Mouse (Mus musculus): Measurements from ENCODE around the gene Antxr2.

Gene Antxr2

DNA sequence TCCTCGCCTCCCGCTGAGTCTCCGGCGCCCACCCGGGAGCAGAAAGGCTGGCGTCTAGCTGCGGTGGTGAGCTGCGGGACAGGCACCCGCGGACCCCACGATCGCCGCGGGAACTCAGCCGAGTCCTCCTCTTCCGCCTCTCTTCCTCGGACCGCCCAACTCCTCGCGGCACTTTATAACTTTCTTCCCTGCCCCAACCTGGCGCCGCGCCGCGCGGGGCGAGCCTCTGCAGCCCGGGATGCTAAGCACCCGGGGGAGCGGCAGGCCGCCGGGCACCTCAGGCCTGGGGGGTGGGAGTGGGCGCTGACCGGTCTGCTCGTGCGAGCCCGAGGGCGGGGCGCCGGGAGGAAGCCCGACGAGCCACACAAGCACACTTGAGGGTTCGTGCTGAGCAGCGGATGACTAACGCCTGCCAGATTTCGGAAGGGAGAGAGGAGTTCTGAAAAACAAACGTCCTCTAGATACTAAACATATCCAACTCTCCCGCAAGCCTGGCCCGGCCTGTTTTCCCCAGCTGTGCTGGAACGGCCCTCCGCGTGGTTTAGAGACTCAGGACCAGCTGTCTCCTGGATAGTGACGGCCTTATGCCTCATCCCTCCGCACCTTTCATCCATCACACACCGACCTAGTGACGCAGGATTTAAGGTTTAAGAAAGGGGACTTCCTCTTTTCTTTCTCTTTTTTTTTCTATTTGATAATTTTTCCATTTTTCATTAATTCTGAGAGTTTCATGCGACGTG lies at the start of gene Antxr2:
TSS of gene Antxr2 (minus strand) at position 142 of the 740 bp plus-strand sequence.
- DNase-seq (ENCODE audit: low read depth, low spot score): no peak

DNA sequence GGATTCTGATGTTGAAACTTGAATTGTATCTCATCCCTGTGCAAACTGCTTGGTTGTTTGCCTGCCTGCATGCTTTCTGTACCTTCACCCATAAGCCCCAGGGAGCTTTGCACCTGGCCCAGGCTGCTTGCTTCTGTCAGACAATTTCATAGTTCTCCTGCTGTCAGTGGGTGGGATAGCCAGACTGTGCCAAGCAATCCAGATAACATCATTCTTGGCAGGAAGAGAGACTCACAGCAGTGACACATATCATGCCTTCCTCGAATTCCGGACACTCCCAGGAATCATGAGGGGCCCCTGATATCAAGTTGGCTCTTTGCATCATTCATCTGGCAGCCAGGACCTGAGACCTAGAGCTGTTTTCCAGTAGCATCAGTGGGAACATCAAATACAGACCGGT lies 45.8 kb upstream of the Antxr2 start:
- no peak for DNase-seq (ENCODE audit: low read depth, low spot score)

- DNase-seq (ENCODE audit: low read depth, low spot score): no peak
Observed at GRCm38 (mm10) chr5:98069191-98069590, 38.3 kb upstream of the Antxr2 start.

DNA sequence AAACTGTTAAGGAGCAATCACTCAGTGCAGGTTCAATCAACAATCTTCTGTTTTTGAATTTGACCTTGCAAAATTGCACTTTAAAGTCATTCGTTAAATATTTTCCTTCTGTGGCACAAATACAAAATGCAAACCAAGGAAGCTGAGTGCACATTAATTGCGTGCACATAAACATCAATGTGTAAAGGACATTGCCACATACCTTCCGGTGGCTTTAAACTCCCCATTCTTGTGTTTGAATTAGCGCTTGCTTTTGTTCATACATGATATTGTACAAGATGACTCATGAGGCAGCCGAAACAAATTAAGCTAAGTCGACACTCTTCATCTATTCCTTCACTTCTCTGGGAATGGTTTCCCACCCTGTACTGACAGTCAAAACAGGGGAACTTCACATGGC lies 24.4 kb upstream of the Antxr2 start:
- DNase-seq (ENCODE audit: low read depth, low spot score): no peak

GRCm38 (mm10) chr5:98054834-98055233 lies 24.0 kb upstream of the Antxr2 start:
- DNase-seq (ENCODE audit: low read depth, low spot score): no peak

DNA sequence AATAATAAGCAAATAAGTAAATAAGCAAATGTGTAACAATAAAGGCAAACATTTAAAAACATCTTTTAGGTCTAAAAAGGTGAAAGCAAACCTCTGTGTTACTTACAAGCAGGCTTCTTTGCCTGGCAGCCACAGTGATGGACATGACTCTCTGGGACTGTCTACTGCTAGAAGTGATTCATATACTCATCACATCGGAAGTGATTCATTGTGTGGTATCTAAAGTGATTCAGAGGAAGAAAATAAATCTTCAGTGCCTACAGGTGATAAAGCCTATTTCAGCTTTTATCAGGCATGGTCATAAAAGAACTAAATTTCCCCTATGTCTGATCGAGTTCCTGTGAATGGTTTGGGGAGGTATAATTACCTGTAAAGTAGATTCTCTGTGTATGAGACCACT lies 4.1 kb upstream of the Antxr2 start:
- DNase-seq (ENCODE audit: low read depth, low spot score): no peak

DNA sequence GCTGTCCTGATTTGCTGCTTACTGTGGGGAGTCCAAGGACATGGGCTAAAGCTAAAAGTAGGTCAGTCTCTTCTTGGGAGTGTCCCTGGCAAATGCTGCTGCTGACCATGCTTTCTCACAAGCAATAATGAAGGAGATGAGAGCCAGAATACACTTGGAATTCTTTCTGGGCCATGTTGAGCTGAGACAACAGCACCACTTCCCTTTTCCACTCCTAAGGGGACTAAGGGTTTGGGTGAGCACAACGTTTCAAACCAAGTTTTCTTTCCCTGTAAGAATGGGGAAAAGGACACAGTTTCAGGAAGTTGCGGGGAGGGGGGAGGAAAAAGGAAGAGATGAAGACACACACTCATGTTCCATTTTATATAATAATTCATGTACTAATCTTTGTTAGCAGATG lies 3.4 kb upstream of the Antxr2 start:
- no peak for DNase-seq (ENCODE audit: low read depth, low spot score)

DNA sequence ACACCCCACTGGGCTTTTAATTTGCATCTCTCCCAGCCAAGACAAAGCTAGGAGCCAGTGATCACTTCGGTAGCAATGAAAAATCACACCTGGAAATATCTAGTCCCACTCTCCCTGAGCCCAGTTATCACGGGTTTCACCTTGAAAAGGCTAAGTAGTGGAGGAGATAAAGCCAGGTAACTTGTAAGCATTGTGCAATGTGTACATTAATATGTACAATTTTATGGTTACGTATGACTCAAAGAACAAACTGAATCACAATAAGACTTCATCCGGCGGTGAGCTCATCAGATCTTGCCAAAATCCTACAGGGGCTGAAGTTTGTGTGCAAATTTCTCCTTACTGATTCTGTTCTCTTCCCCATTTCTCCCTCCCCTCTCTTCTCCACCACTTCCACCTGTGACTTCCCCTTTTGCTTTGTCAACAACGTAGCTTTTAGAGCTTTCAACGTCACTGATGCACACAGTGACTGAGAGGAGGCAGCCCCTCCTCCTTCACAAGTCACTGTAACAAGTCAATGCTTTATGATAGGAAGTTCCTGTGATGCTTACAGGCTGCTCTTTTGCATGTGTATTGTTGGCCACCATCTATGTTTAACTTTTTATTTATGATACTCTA lies 2.1 kb upstream of the Antxr2 start:
- no peak for DNase-seq (ENCODE audit: low read depth, low spot score)

DNA sequence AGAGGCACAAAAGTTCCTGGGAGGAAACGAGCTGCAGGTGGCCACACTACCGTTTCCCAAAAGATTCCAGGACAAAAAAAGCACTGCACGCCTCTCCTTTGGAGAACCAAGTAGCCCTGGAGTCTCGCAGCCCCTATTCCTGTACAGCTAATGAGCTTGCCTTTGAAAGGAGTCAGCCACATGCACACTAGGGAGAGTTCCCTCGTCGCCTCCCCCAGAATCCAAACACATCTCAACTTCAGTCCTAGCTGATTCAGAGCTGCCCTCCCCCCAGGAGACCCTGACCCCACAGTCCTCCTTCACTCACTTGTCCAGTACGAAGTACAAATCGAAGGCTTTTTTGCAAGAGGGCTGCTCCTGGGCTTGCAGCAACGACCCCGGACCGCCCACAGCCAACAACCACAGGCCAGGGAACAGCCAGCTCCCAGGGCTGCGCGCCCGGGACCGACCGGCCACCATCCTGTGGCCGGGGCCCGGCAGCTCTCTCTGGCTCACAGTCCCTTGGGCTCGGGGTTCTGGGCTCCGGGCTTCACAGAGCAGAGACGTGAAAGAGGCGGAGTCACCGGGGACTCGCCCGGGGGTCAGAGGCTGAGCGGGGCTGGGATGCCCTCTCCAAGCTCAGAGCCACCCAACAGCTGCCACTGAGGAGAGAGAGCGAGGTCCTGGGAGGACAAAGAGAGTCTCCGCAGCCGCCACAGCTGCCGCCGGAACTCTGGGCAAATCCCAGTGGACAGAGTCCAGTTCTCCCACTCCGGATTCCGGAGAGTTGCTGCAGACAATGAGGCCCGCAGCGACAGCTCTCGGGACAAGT lies 547 bp downstream of the Antxr2 start:
- no peak for DNase-seq (ENCODE audit: low read depth, low spot score)

GRCm38 (mm10) chr5:98027688-98028389 lies 3.0 kb downstream of the Antxr2 start:
- DNase-seq (ENCODE audit: low read depth, low spot score): no peak

- no peak for DNase-seq (ENCODE audit: low read depth, low spot score)
Observed at GRCm38 (mm10) chr5:98025921-98026320, 4.9 kb downstream of the Antxr2 start.

- DNase-seq (ENCODE audit: low read depth, low spot score): no peak
Observed at GRCm38 (mm10) chr5:98024545-98024944, 6.3 kb downstream of the Antxr2 start.

- DNase-seq (ENCODE audit: low read depth, low spot score): no peak
Observed at GRCm38 (mm10) chr5:98021518-98021917, 9.3 kb downstream of the Antxr2 start.

DNA sequence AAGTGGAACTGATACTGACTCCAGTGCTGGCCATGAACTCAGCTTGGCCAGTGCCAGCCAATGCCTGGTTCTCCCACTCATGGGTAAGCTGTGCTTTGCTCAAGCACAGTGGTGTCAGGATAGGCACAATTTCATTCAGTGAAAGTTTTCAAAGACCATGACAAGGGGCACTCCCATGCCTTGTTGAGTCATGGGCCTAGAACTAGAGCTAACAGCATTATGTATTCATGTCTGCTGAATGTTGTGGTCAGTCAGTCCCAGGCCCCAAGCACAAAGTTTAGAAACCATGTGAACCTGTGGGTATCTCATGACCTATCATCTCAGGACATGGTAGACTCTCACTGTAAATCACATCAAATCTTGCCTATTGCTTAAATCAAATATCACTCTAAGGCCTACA lies 10.2 kb downstream of the Antxr2 start:
- DNase-seq (ENCODE audit: low read depth, low spot score): no peak

GRCm38 (mm10) chr5:98019396-98019795 lies 11.4 kb downstream of the Antxr2 start:
- DNase-seq (ENCODE audit: low read depth, low spot score): no peak

GRCm38 (mm10) chr5:98018162-98018561 lies 12.7 kb downstream of the Antxr2 start:
- no peak for DNase-seq (ENCODE audit: low read depth, low spot score)

- DNase-seq (ENCODE audit: low read depth, low spot score): no peak
Observed at GRCm38 (mm10) chr5:98016247-98017203, 14.3 kb downstream of the Antxr2 start.

- no peak for DNase-seq (ENCODE audit: low read depth, low spot score)
Observed at GRCm38 (mm10) chr5:98005751-98006150, 25.1 kb downstream of the Antxr2 start.

DNA sequence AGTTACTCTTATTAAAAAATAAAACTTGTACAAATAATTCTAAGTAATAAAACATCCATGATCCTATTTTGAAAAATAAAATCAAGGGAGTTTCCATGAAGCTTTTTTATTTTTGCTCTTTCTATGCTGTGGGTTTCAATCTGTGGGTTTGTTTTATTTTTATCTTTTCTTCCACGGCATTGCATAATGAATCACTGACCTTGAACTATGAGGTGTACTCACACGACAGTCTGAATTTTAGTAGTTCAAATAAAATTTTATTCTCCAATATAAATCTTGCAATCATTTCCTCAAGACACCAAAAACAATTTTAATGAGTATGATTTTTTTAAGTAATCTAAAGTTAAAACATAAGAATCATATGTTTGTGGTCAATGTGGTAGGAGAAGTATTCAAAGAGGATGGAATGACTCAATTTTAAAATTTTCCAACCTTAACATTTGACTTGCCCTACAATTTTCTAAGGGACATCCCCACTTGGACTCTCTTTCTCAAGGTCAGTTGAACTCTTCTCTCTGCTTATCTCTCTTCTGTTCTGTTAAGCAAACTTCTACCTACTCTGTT lies 31.5 kb downstream of the Antxr2 start:
- no peak for DNase-seq (ENCODE audit: low read depth, low spot score)

GRCm38 (mm10) chr5:97996500-97997176 lies 34.2 kb downstream of the Antxr2 start:
- DNase-seq (ENCODE audit: low read depth, low spot score): no peak

All from brain, embryonic 18.5 days (tissue).